Mouse (Mus musculus): ENCODE data around the gene Cd27. TPM values are rescaled to one million over a fixed set of nuclear protein-coding genes. Genes with fewer than 3 reads are reported as not detected.
A peak's percentile ranks its signal among the peaks of the same experiment; 100 is the strongest.

The Cd27 gene
- total and polyA plus RNA-seq, 3 experiments, result 0.46 TPM; not detected in 2

- Histone ChIP-seq H3K4me1 (ENCODE audit: control insufficient read depth in 1 of 2, insufficient read depth in 2 of 2, low read length in 2 of 2) (peaks cover 3 to 17% of the 10 kb centered on the region in 2 experiments; a peak in 3 of 4 replicates), H3K9ac (ENCODE audit: control insufficient read depth, low read depth, low read length, poor library complexity, severe bottlenecking) (peak overlapping the region; percentile 37; the same call in 1 of the 2 replicates), H3K27ac (ENCODE audit: control insufficient read depth, low read depth, low read length) (peak overlapping the region; percentile 14), H3K27me3 (ENCODE audit: control insufficient read depth in 1 of 2, insufficient read depth in 2 of 2, low read length in 2 of 2) (no peaks in the 10 kb centered on the region), H3K4me3 (ENCODE audit: control insufficient read depth in 1 of 2, insufficient read depth in 1 of 2, low read depth in 2 of 2, low read length in 2 of 2) (peak overlapping the region; percentile 4 to 89; a peak in 2 of 4 replicates), H3K79me2 (ENCODE audit: control insufficient read depth, insufficient read depth, low read length, poor library complexity) (peaks cover 4% of the 10 kb centered on the region; the same call in 1 of the 2 replicates), H3K36me3 (ENCODE audit: control insufficient read depth in 1 of 2, insufficient read depth in 2 of 2, low read length in 2 of 2) (peaks cover 0 to 9% of the 10 kb centered on the region in 2 experiments; a peak in 2 of 4 replicates), H3K9me3 (replicated peaks; ENCODE audit: insufficient read depth, low read length) (no peaks in the 10 kb centered on the region)
- no peak for TF ChIP-seq ETS1 (IDR thresholded peaks at IDR 0.05; ENCODE audit: low read depth, low read length)
- no peak for TF ChIP-seq GATA1 (IDR thresholded peaks at IDR 0.05; ENCODE audit: low read depth, low read length)
- no peak for TF ChIP-seq TCF12 (IDR thresholded peaks at IDR 0.05; ENCODE audit: low read depth, low read length)
- no peak for TF ChIP-seq NELFE (IDR thresholded peaks at IDR 0.05; ENCODE audit: low read depth, low read length)
- TF ChIP-seq CTCF (IDR thresholded peaks at IDR 0.05 in 2 of 3, conservative IDR thresholded peaks at IDR 0.05 in 1 of 3; ENCODE audit: control insufficient read depth in 1 of 3, insufficient read depth in 1 of 3, low read depth in 2 of 3, low read length in 3 of 3, poor library complexity in 1 of 3, severe bottlenecking in 1 of 3), result no peak
- TF ChIP-seq JUND (IDR thresholded peaks at IDR 0.05; ENCODE audit: low read depth, low read length), result no peak
- TF ChIP-seq ZNF384 (IDR thresholded peaks at IDR 0.05; ENCODE audit: low read depth, low read length), result no peak
- no peak for TF ChIP-seq POLR2AphosphoS2 (IDR thresholded peaks at IDR 0.05; ENCODE audit: low read length)
- TF ChIP-seq EP300 (IDR thresholded peaks at IDR 0.05; ENCODE audit: low read depth in 1 of 2, low read length in 2 of 2), result no peak
- no peak for TF ChIP-seq TBP (IDR thresholded peaks at IDR 0.05; ENCODE audit: low read depth, low read length)
- no peak for TF ChIP-seq ELF1 (IDR thresholded peaks at IDR 0.05; ENCODE audit: low read depth, low read length)
- no peak for TF ChIP-seq HCFC1 (IDR thresholded peaks at IDR 0.05; ENCODE audit: low read depth, low read length)
- no peak for TF ChIP-seq USF1 (IDR thresholded peaks at IDR 0.05; ENCODE audit: low read depth, low read length)
- TF ChIP-seq MYB (IDR thresholded peaks at IDR 0.05; ENCODE audit: low read depth, low read length), result no peak
- TF ChIP-seq MYC (IDR thresholded peaks at IDR 0.05; ENCODE audit: low read depth, low read length), result no peak
- DNase-seq (ENCODE audit: low read depth, low spot score), result no peak
These were observed 6.2 kb downstream of the Cd27 start for GRCm38 (mm10) chr6:125230571-125230970.

- DNase-seq (ENCODE audit: low read depth, low spot score), result peak; percentile 62
- Histone ChIP-seq H3K9me3 (replicated peaks; ENCODE audit: insufficient read depth, low read length) (no peaks in the 10 kb centered on the region), H3K27me3 (ENCODE audit: control insufficient read depth in 1 of 2, insufficient read depth in 2 of 2, low read length in 2 of 2) (no peaks in the 10 kb centered on the region), H3K36me3 (ENCODE audit: control insufficient read depth in 1 of 2, insufficient read depth in 2 of 2, low read length in 2 of 2) (no peaks in the 10 kb centered on the region), H3K79me2 (ENCODE audit: control insufficient read depth, insufficient read depth, low read length, poor library complexity) (no peaks in the 10 kb centered on the region), H3K9ac (ENCODE audit: control insufficient read depth, low read depth, low read length, poor library complexity, severe bottlenecking) (no peak overlapping the region), H3K4me3 (ENCODE audit: control insufficient read depth in 1 of 2, insufficient read depth in 1 of 2, low read depth in 2 of 2, low read length in 2 of 2) (no peak overlapping the region), H3K27ac (ENCODE audit: control insufficient read depth, low read depth, low read length) (no peak overlapping the region), H3K4me1 (ENCODE audit: control insufficient read depth in 1 of 2, insufficient read depth in 2 of 2, low read length in 2 of 2) (peaks cover 0 to 4% of the 10 kb centered on the region in 2 experiments; a peak in 1 of 4 replicates)
- TF ChIP-seq POLR2AphosphoS2 (IDR thresholded peaks at IDR 0.05; ENCODE audit: low read length) (no peak), SIN3A (IDR thresholded peaks at IDR 0.05; ENCODE audit: low read length) (no peak), SMC3 (IDR thresholded peaks at IDR 0.05; ENCODE audit: low read depth, low read length) (peak; percentile 43), TAL1 (IDR thresholded peaks at IDR 0.05; ENCODE audit: low read length) (no peak), CTCF (IDR thresholded peaks at IDR 0.05 in 2 of 3, conservative IDR thresholded peaks at IDR 0.05 in 1 of 3; ENCODE audit: control insufficient read depth in 1 of 3, insufficient read depth in 1 of 3, low read depth in 2 of 3, low read length in 3 of 3, poor library complexity in 1 of 3, severe bottlenecking in 1 of 3) (peak; percentile 56 to 77 (median 65)), RAD21 (IDR thresholded peaks at IDR 0.05; ENCODE audit: low read depth, low read length) (peak; percentile 53), ZMIZ1 (IDR thresholded peaks at IDR 0.05; ENCODE audit: low read depth, low read length) (no peak), USF2 (IDR thresholded peaks at IDR 0.05; ENCODE audit: borderline replicate concordance in 1 of 2, insufficient read depth in 1 of 2, low read depth in 1 of 2, low read length in 2 of 2) (no peak), MYB (IDR thresholded peaks at IDR 0.05; ENCODE audit: low read depth, low read length) (no peak), TCF12 (IDR thresholded peaks at IDR 0.05; ENCODE audit: low read depth, low read length) (no peak), POLR2A (IDR thresholded peaks at IDR 0.05; ENCODE audit: control insufficient read depth in 1 of 2, insufficient read depth in 1 of 2, low read depth in 1 of 2, low read length in 2 of 2, poor library complexity in 1 of 2) (no peak)
These were observed 11.2 kb downstream of the Cd27 start for GRCm38 (mm10) chr6:125225518-125226115.

All from MEL (cell line).